Mouse (Mus musculus): ENCODE measurements at regions not wholly inside any gene's neighbourhood (a gene's known extent, or its start where the extent isn't known, plus 50 kb on each side); places are given as distances from the start of the nearest gene placed in this dataset.

GRCm38 (mm10) chr8:101803561-101803960 is 981.9 kb downstream of the Cdh11 start:
- Histone ChIP-seq H3K9ac (ENCODE audit: control insufficient read depth, low read depth, low read length, poor library complexity, severe bottlenecking) (no peak overlapping the region), H3K9me3 (replicated peaks; ENCODE audit: insufficient read depth, low read length) (no peaks in the 10 kb centered on the region), H3K36me3 (ENCODE audit: control insufficient read depth in 1 of 2, insufficient read depth in 2 of 2, low read length in 2 of 2) (peaks cover 0 to 18% of the 10 kb centered on the region in 2 experiments; a peak in 2 of 4 replicates), H3K4me1 (ENCODE audit: control insufficient read depth in 1 of 2, insufficient read depth in 2 of 2, low read length in 2 of 2) (peaks cover 2 to 9% of the 10 kb centered on the region in 2 experiments), H3K27ac (ENCODE audit: control insufficient read depth, low read depth, low read length) (no peak overlapping the region), H3K79me2 (ENCODE audit: control insufficient read depth, insufficient read depth, low read length, poor library complexity) (no peaks in the 10 kb centered on the region), H3K27me3 (ENCODE audit: control insufficient read depth in 1 of 2, insufficient read depth in 2 of 2, low read length in 2 of 2) (no peaks in the 10 kb centered on the region), H3K4me3 (ENCODE audit: control insufficient read depth in 1 of 2, insufficient read depth in 1 of 2, low read depth in 2 of 2, low read length in 2 of 2) (no peak overlapping the region)
- no peak for DNase-seq (ENCODE audit: low read depth, low spot score)
- TF ChIP-seq TCF12 (IDR thresholded peaks at IDR 0.05; ENCODE audit: low read depth, low read length) (peak; percentile 47; the same call in 1 of the 2 replicates), POLR2AphosphoS2 (IDR thresholded peaks at IDR 0.05; ENCODE audit: low read length) (no peak), NELFE (IDR thresholded peaks at IDR 0.05; ENCODE audit: low read depth, low read length) (no peak), EP300 (IDR thresholded peaks at IDR 0.05; ENCODE audit: low read depth in 1 of 2, low read length in 2 of 2) (peak in 1 of 2 experiments; percentile 18; a peak in 1 of 4 replicates)

DNA sequence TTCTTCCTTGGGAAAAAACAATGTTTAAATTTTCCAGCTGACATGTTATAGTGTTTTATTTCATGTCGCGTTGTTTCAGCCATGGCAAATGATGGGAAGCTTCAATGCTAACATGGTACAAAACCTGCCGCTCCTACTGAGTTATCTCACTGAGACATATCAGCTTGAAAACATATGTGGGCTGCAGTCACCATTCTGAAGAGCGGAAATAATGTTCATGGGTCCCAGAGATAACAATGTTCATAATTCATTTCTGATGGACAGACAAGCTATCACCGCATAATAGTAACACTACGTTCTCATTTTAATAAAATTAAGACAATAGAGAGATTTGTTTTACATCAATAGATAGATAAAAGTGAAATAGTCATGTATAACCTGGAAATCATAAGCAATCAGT is 983.3 kb downstream of the Cdh11 start:
- peak; percentile 45 for DNase-seq (ENCODE audit: low read depth, low spot score)
- H3K27ac ChIP-seq (ENCODE audit: control insufficient read depth, low read depth, low read length) = no peak overlapping the region
- peaks cover 0 to 18% of the 10 kb centered on the region in 2 experiments; a peak in 2 of 4 replicates for H3K36me3 ChIP-seq (ENCODE audit: control insufficient read depth in 1 of 2, insufficient read depth in 2 of 2, low read length in 2 of 2)
- H3K79me2 ChIP-seq (ENCODE audit: control insufficient read depth, insufficient read depth, low read length, poor library complexity) = no peaks in the 10 kb centered on the region
- peaks cover 2 to 9% of the 10 kb centered on the region in 2 experiments for H3K4me1 ChIP-seq (ENCODE audit: control insufficient read depth in 1 of 2, insufficient read depth in 2 of 2, low read length in 2 of 2)
- no peak overlapping the region for H3K9ac ChIP-seq (ENCODE audit: control insufficient read depth, low read depth, low read length, poor library complexity, severe bottlenecking)
- H3K27me3 ChIP-seq (ENCODE audit: control insufficient read depth in 1 of 2, insufficient read depth in 2 of 2, low read length in 2 of 2) = no peaks in the 10 kb centered on the region
- no peaks in the 10 kb centered on the region for H3K9me3 ChIP-seq (replicated peaks; ENCODE audit: insufficient read depth, low read length)
- no peak overlapping the region for H3K4me3 ChIP-seq (ENCODE audit: control insufficient read depth in 1 of 2, insufficient read depth in 1 of 2, low read depth in 2 of 2, low read length in 2 of 2)
- TF ChIP-seq RCOR1 (IDR thresholded peaks at IDR 0.05; ENCODE audit: low read depth, low read length) (peak; percentile 87), TCF12 (IDR thresholded peaks at IDR 0.05; ENCODE audit: low read depth, low read length) (peak; percentile 99), RAD21 (IDR thresholded peaks at IDR 0.05; ENCODE audit: low read depth, low read length) (no peak), KAT2A (conservative IDR thresholded peaks at IDR 0.05; ENCODE audit: low read depth, low read length) (no peak), HCFC1 (IDR thresholded peaks at IDR 0.05; ENCODE audit: low read depth, low read length) (no peak), SIN3A (IDR thresholded peaks at IDR 0.05; ENCODE audit: low read length) (0 out of 2 replicates have a peak, but pooled peaks have one; percentile 31), POLR2A (IDR thresholded peaks at IDR 0.05; ENCODE audit: control insufficient read depth in 1 of 2, insufficient read depth in 1 of 2, low read depth in 1 of 2, low read length in 2 of 2, poor library complexity in 1 of 2) (no peak), BHLHE40 (IDR thresholded peaks at IDR 0.05; ENCODE audit: borderline replicate concordance, low read depth, low read length) (0 out of 2 replicates have a peak, but pooled peaks have one; percentile 35), CTCF (IDR thresholded peaks at IDR 0.05 in 2 of 3, conservative IDR thresholded peaks at IDR 0.05 in 1 of 3; ENCODE audit: control insufficient read depth in 1 of 3, insufficient read depth in 1 of 3, low read depth in 2 of 3, low read length in 3 of 3, poor library complexity in 1 of 3, severe bottlenecking in 1 of 3) (no peak), TBP (IDR thresholded peaks at IDR 0.05; ENCODE audit: low read depth, low read length) (no peak), ETS1 (IDR thresholded peaks at IDR 0.05; ENCODE audit: low read depth, low read length) (peak; percentile 93), POLR2AphosphoS2 (IDR thresholded peaks at IDR 0.05; ENCODE audit: low read length) (0 out of 2 replicates have a peak, but pooled peaks have one; percentile 49), NRF1 (IDR thresholded peaks at IDR 0.05; ENCODE audit: insufficient read depth, low read depth, low read length, poor library complexity, severe bottlenecking) (no peak), EP300 (IDR thresholded peaks at IDR 0.05; ENCODE audit: low read depth in 1 of 2, low read length in 2 of 2) (peak; percentile 92 to 95), ZMIZ1 (IDR thresholded peaks at IDR 0.05; ENCODE audit: low read depth, low read length) (no peak), MYC (IDR thresholded peaks at IDR 0.05; ENCODE audit: low read depth, low read length) (no peak), CHD1 (IDR thresholded peaks at IDR 0.05; ENCODE audit: low read depth, low read length) (no peak), MAFK (IDR thresholded peaks at IDR 0.05; ENCODE audit: borderline replicate concordance, low read depth, low read length) (peak; percentile 70; the same call in 1 of the 2 replicates), MEF2A (IDR thresholded peaks at IDR 0.05; ENCODE audit: extremely low read depth, insufficient replicate concordance, low read depth, low read length, poor library complexity, severe bottlenecking) (peak; percentile 56; the same call in 1 of the 2 replicates), GABPA (IDR thresholded peaks at IDR 0.05; ENCODE audit: low read depth, low read length) (no peak), JUND (IDR thresholded peaks at IDR 0.05; ENCODE audit: low read depth, low read length) (no peak), ZNF384 (IDR thresholded peaks at IDR 0.05; ENCODE audit: low read depth, low read length) (no peak), NELFE (IDR thresholded peaks at IDR 0.05; ENCODE audit: low read depth, low read length) (no peak), ELF1 (IDR thresholded peaks at IDR 0.05; ENCODE audit: low read depth, low read length) (no peak), E2F4 (IDR thresholded peaks at IDR 0.05; ENCODE audit: borderline replicate concordance, low read depth, low read length) (no peak), GATA1 (IDR thresholded peaks at IDR 0.05; ENCODE audit: low read depth, low read length) (peak; percentile 94), ZKSCAN1 (IDR thresholded peaks at IDR 0.05; ENCODE audit: low read depth, low read length) (no peak), TAL1 (IDR thresholded peaks at IDR 0.05; ENCODE audit: low read length) (peak; percentile 50; the same call in 1 of the 2 replicates), MAX (IDR thresholded peaks at IDR 0.05; ENCODE audit: low read length) (no peak), POLR2AphosphoS5 (IDR thresholded peaks at IDR 0.05; ENCODE audit: borderline replicate concordance, low read depth, low read length) (no peak), MAZ (IDR thresholded peaks at IDR 0.05; ENCODE audit: low read depth, low read length) (no peak)

Data from MEL (cell line).